Mouse (Mus musculus): ENCODE results near the gene Med29. TPM values are rescaled to one million over a fixed set of nuclear protein-coding genes. Genes with fewer than 3 reads are reported as not detected.

The Med29 gene
- 11.4 TPM for polyA plus RNA-seq (2015; fragmentation: Illumina TruSeq; extraction: RNeasy Lipid Tissue Mini Kit (QIAGEN cat#74804); ENCODE audit: insufficient read depth, low read depth, low replicate concordance)

GRCm38 (mm10) chr7:28392429-28393271 lies at the start of gene Med29, which contains the start of gene Paf1:
Gene Med29, minus strand, starts transcription at chr7:28392708.
Gene Paf1, plus strand, starts transcription at chr7:28392951.

GRCm38 (mm10) chr7:28436932-28437570 lies 44.5 kb upstream of the Med29 start, which contains the start of gene Gmfg:
Gene Gmfg, plus strand, starts transcription at chr7:28437447.

GRCm38 (mm10) chr7:28380237-28381016 lies 12.1 kb downstream of the Med29 start, which contains the start of gene Zfp36:
Gene Zfp36, minus strand, starts transcription at chr7:28380253.

GRCm38 (mm10) chr7:28372251-28373108 lies 20.0 kb downstream of the Med29 start, which contains the start of gene Plekhg2:
Gene Plekhg2, minus strand, starts transcription at chr7:28372599.

GRCm38 (mm10) chr7:28350155-28350883 lies 42.2 kb downstream of the Med29 start, which contains the start of gene Rps16:
Gene Rps16, plus strand, starts transcription at chr7:28350652.

GRCm38 (mm10) chr7:28338108-28338998 lies 54.2 kb downstream of the Med29 start, which contains the start of gene Supt5:
Gene Supt5, minus strand, starts transcription at chr7:28338746.

Other genes with a start within 250 kb of the Med29 start
- gene Fbl, start 223.0 kb downstream of the Med29 start, polyA plus RNA-seq (2015; fragmentation: Illumina TruSeq; extraction: RNeasy Lipid Tissue Mini Kit (QIAGEN cat#74804); ENCODE audit: insufficient read depth, low read depth, low replicate concordance) = 22.7 TPM
- 4.9 TPM for gene Dyrk1b, start 213.2 kb downstream of the Med29 start, polyA plus RNA-seq (2015; fragmentation: Illumina TruSeq; extraction: RNeasy Lipid Tissue Mini Kit (QIAGEN cat#74804); ENCODE audit: insufficient read depth, low read depth, low replicate concordance)
- gene Eid2, start 124.8 kb downstream of the Med29 start, polyA plus RNA-seq (2015; fragmentation: Illumina TruSeq; extraction: RNeasy Lipid Tissue Mini Kit (QIAGEN cat#74804); ENCODE audit: insufficient read depth, low read depth, low replicate concordance) = 2.6 TPM
- gene Eid2b, start 115.0 kb downstream of the Med29 start, polyA plus RNA-seq (2015; fragmentation: Illumina TruSeq; extraction: RNeasy Lipid Tissue Mini Kit (QIAGEN cat#74804); ENCODE audit: insufficient read depth, low read depth, low replicate concordance) = 0.94 TPM
- not detected for gene Selenov, start 101.5 kb downstream of the Med29 start, polyA plus RNA-seq (2015; fragmentation: Illumina TruSeq; extraction: RNeasy Lipid Tissue Mini Kit (QIAGEN cat#74804); ENCODE audit: insufficient read depth, low read depth, low replicate concordance)
- gene Dll3, start 90.5 kb downstream of the Med29 start, polyA plus RNA-seq (2015; fragmentation: Illumina TruSeq; extraction: RNeasy Lipid Tissue Mini Kit (QIAGEN cat#74804); ENCODE audit: insufficient read depth, low read depth, low replicate concordance) = not detected
- 17.7 TPM for gene Timm50, start 80.6 kb downstream of the Med29 start, polyA plus RNA-seq (2015; fragmentation: Illumina TruSeq; extraction: RNeasy Lipid Tissue Mini Kit (QIAGEN cat#74804); ENCODE audit: insufficient read depth, low read depth, low replicate concordance)
- gene Supt5, start 54.0 kb downstream of the Med29 start, polyA plus RNA-seq (2015; fragmentation: Illumina TruSeq; extraction: RNeasy Lipid Tissue Mini Kit (QIAGEN cat#74804); ENCODE audit: insufficient read depth, low read depth, low replicate concordance) = 29.0 TPM
- gene Rps16, start 42.1 kb downstream of the Med29 start, polyA plus RNA-seq (2015; fragmentation: Illumina TruSeq; extraction: RNeasy Lipid Tissue Mini Kit (QIAGEN cat#74804); ENCODE audit: insufficient read depth, low read depth, low replicate concordance) = 346 TPM
- gene Plekhg2, start 20.1 kb downstream of the Med29 start, polyA plus RNA-seq (2015; fragmentation: Illumina TruSeq; extraction: RNeasy Lipid Tissue Mini Kit (QIAGEN cat#74804); ENCODE audit: insufficient read depth, low read depth, low replicate concordance) = 9.1 TPM
- 11.6 TPM for gene Zfp36, start 12.5 kb downstream of the Med29 start, polyA plus RNA-seq (2015; fragmentation: Illumina TruSeq; extraction: RNeasy Lipid Tissue Mini Kit (QIAGEN cat#74804); ENCODE audit: insufficient read depth, low read depth, low replicate concordance)
- gene Paf1, start 243 bp upstream of the Med29 start, polyA plus RNA-seq (2015; fragmentation: Illumina TruSeq; extraction: RNeasy Lipid Tissue Mini Kit (QIAGEN cat#74804); ENCODE audit: insufficient read depth, low read depth, low replicate concordance) = 34.6 TPM
- gene Gmfg, start 44.7 kb upstream of the Med29 start, polyA plus RNA-seq (2015; fragmentation: Illumina TruSeq; extraction: RNeasy Lipid Tissue Mini Kit (QIAGEN cat#74804); ENCODE audit: insufficient read depth, low read depth, low replicate concordance) = 10.5 TPM
- gene Lrfn1, start 59.3 kb upstream of the Med29 start, polyA plus RNA-seq (2015; fragmentation: Illumina TruSeq; extraction: RNeasy Lipid Tissue Mini Kit (QIAGEN cat#74804); ENCODE audit: insufficient read depth, low read depth, low replicate concordance) = 0.52 TPM
- not detected for gene Ifnl2, start 117.7 kb upstream of the Med29 start, polyA plus RNA-seq (2015; fragmentation: Illumina TruSeq; extraction: RNeasy Lipid Tissue Mini Kit (QIAGEN cat#74804); ENCODE audit: insufficient read depth, low read depth, low replicate concordance)
- not detected for gene Ifnl3, start 130.1 kb upstream of the Med29 start, polyA plus RNA-seq (2015; fragmentation: Illumina TruSeq; extraction: RNeasy Lipid Tissue Mini Kit (QIAGEN cat#74804); ENCODE audit: insufficient read depth, low read depth, low replicate concordance)
- gene Sycn, start 148.2 kb upstream of the Med29 start, polyA plus RNA-seq (2015; fragmentation: Illumina TruSeq; extraction: RNeasy Lipid Tissue Mini Kit (QIAGEN cat#74804); ENCODE audit: insufficient read depth, low read depth, low replicate concordance) = 18,579 TPM
- gene Nccrp1, start 154.5 kb upstream of the Med29 start, polyA plus RNA-seq (2015; fragmentation: Illumina TruSeq; extraction: RNeasy Lipid Tissue Mini Kit (QIAGEN cat#74804); ENCODE audit: insufficient read depth, low read depth, low replicate concordance) = not detected
- gene Samd4b, start 205.4 kb upstream of the Med29 start, polyA plus RNA-seq (2015; fragmentation: Illumina TruSeq; extraction: RNeasy Lipid Tissue Mini Kit (QIAGEN cat#74804); ENCODE audit: insufficient read depth, low read depth, low replicate concordance) = 8.6 TPM
- gene Pak4, start 205.5 kb upstream of the Med29 start, polyA plus RNA-seq (2015; fragmentation: Illumina TruSeq; extraction: RNeasy Lipid Tissue Mini Kit (QIAGEN cat#74804); ENCODE audit: insufficient read depth, low read depth, low replicate concordance) = 5.4 TPM
- gene Acp7, start 238.6 kb upstream of the Med29 start, polyA plus RNA-seq (2015; fragmentation: Illumina TruSeq; extraction: RNeasy Lipid Tissue Mini Kit (QIAGEN cat#74804); ENCODE audit: insufficient read depth, low read depth, low replicate concordance) = not detected